Mouse (Mus musculus) ES-Bruce4 (cell line): ENCODE data around the gene Tmprss6. TPM values are rescaled to one million over a fixed set of nuclear protein-coding genes. Genes with fewer than 3 reads are reported as not detected.

Source experiments
- H3K27ac ChIP-seq: 2 replicates; pipeline ENCODE4 v1.5.1; 2012; ENCODE audit warnings: low read length, inconsistent platforms; ENCODE audit not compliant: insufficient read depth
- H3K27me3 ChIP-seq: 2 replicates; pipeline ENCODE4 v1.6.1; 2012; ENCODE audit warnings: mild to moderate bottlenecking, low read length, inconsistent platforms; ENCODE audit not compliant: control insufficient read depth, poor library complexity, insufficient read depth, severe bottlenecking
- H3K36me3 ChIP-seq: 2 replicates; pipeline ENCODE4 v1.6.1; 2012; ENCODE audit warnings: inconsistent platforms, mild to moderate bottlenecking, low read length, moderate library complexity; ENCODE audit not compliant: control insufficient read depth, poor library complexity, insufficient read depth, severe bottlenecking
- H3K4me1 ChIP-seq: one replicate; pipeline ENCODE4 v1.8.1; 2011; ENCODE audit warnings: low read length; ENCODE audit not compliant: control insufficient read depth, insufficient read depth
- H3K4me3 ChIP-seq: 2 replicates; pipeline ENCODE4 v1.5.1; 2011; ENCODE audit warnings: low read depth, mild to moderate bottlenecking, low read length
- H3K9ac ChIP-seq: 2 replicates; pipeline ENCODE4 v1.6.1; 2012; ENCODE audit warnings: low read depth, mild to moderate bottlenecking, inconsistent platforms; ENCODE audit not compliant: poor library complexity, severe bottlenecking
- H3K9me3 ChIP-seq: replicated peaks from 2 replicates; pipeline ENCODE4 v1.6.1; 2012; ENCODE audit warnings: mild to moderate bottlenecking, low read length, inconsistent platforms; ENCODE audit not compliant: control insufficient read depth, poor library complexity, insufficient read depth, severe bottlenecking
- CTCF ChIP-seq: IDR thresholded peaks from one replicate; pipeline ENCODE4 v1.8.1; 2011; ENCODE audit warnings: low read depth, low read length
- EP300 ChIP-seq: IDR thresholded peaks from 2 replicates; pipeline ENCODE4 v1.6.1; 2011; ENCODE audit warnings: low read depth, low read length; ENCODE audit not compliant: insufficient read depth
- POLR2A ChIP-seq: IDR thresholded peaks from one replicate; pipeline ENCODE4 v1.8.1; 2011; ENCODE audit warnings: low read length; ENCODE audit not compliant: insufficient read depth
- polyA plus RNA-seq: library from polyadenylated mRNA; stranded (reverse); fragments of >200 nt; gene quantifications from 2 replicates; pipeline ENCODE4 v1.2.4, GENCODE M21; 2011; ENCODE audit warnings: low read depth; ENCODE audit not compliant: missing spikeins, insufficient read depth, insufficient read length

Tmprss6 gene
- polyA plus RNA-seq, 1 experiment, result 0.70 TPM

GRCm38 (mm10) chr15:78403301-78403741 is 65.1 kb downstream of the Tmprss6 start:
- TF ChIP-seq POLR2A (no peak), CTCF (no peak), EP300 (peak; percentile 52; the same call in 1 of the 2 replicates)
- Histone ChIP-seq H3K27ac (no peak overlapping the region), H3K9ac (no peak overlapping the region), H3K4me3 (no peak overlapping the region), H3K4me1 (peaks cover 5% of the 10 kb centered on the region), H3K36me3 (no peaks in the 10 kb centered on the region), H3K27me3 (no peaks in the 10 kb centered on the region), H3K9me3 (no peaks in the 10 kb centered on the region)

- H3K9me3 ChIP-seq, result no peaks in the 10 kb centered on the region
- H3K4me1 ChIP-seq, result peaks cover 5% of the 10 kb centered on the region
- no peak for TF ChIP-seq EP300
- TF ChIP-seq CTCF, result no peak
- no peak for TF ChIP-seq POLR2A
- no peaks in the 10 kb centered on the region for H3K36me3 ChIP-seq
- no peak overlapping the region for H3K4me3 ChIP-seq
- H3K9ac ChIP-seq, result no peak overlapping the region
- H3K27me3 ChIP-seq, result no peaks in the 10 kb centered on the region
- no peak overlapping the region for H3K27ac ChIP-seq
Observed at GRCm38 (mm10) chr15:78402423-78402822, 66.0 kb downstream of the Tmprss6 start.

- no peak for TF ChIP-seq POLR2A
- TF ChIP-seq EP300, result no peak
- no peak for TF ChIP-seq CTCF
- Histone ChIP-seq H3K27me3 (no peaks in the 10 kb centered on the region), H3K4me3 (no peak overlapping the region), H3K4me1 (peaks cover 5% of the 10 kb centered on the region), H3K9ac (no peak overlapping the region), H3K27ac (no peak overlapping the region), H3K9me3 (no peaks in the 10 kb centered on the region), H3K36me3 (no peaks in the 10 kb centered on the region)
Observed at GRCm38 (mm10) chr15:78401921-78402320, 66.5 kb downstream of the Tmprss6 start.

GRCm38 (mm10) chr15:78401345-78401744 is 67.1 kb downstream of the Tmprss6 start:
- no peak for TF ChIP-seq EP300
- no peak for TF ChIP-seq POLR2A
- no peak for TF ChIP-seq CTCF
- Histone ChIP-seq H3K27ac (no peak overlapping the region), H3K4me3 (no peak overlapping the region), H3K4me1 (peaks cover 5% of the 10 kb centered on the region), H3K9ac (no peak overlapping the region), H3K9me3 (no peaks in the 10 kb centered on the region), H3K27me3 (no peaks in the 10 kb centered on the region), H3K36me3 (no peaks in the 10 kb centered on the region)

GRCm38 (mm10) chr15:78395478-78395962 is 72.9 kb downstream of the Tmprss6 start, which contains the start of gene Tex33:
Gene Tex33 (minus strand): TSS chr15:78395912.
- Histone ChIP-seq H3K9me3 (no peaks in the 10 kb centered on the region), H3K36me3 (no peaks in the 10 kb centered on the region), H3K9ac (no peak within 1 kb of the TSS), H3K4me3 (no peak within 1 kb of the TSS), H3K27ac (no peak within 1 kb of the TSS), H3K4me1 (no peaks in the 10 kb centered on the region), H3K27me3 (no peaks in the 10 kb centered on the region)
- TF ChIP-seq POLR2A (no peak), CTCF (no peak), EP300 (no peak)

- H3K27ac ChIP-seq, result no peak overlapping the region
- H3K9me3 ChIP-seq, result no peaks in the 10 kb centered on the region
- no peak overlapping the region for H3K9ac ChIP-seq
- H3K27me3 ChIP-seq, result no peaks in the 10 kb centered on the region
- no peak overlapping the region for H3K4me3 ChIP-seq
- no peak for TF ChIP-seq POLR2A
- TF ChIP-seq EP300, result no peak
- TF ChIP-seq CTCF, result no peak
- H3K4me1 ChIP-seq, result no peaks in the 10 kb centered on the region
- no peaks in the 10 kb centered on the region for H3K36me3 ChIP-seq
Observed at GRCm38 (mm10) chr15:78390855-78391254, 77.6 kb downstream of the Tmprss6 start.

Other genes with a start within 250 kb of the Tmprss6 start
- not detected in 2 replicates for gene Ncf4, start 223.8 kb downstream of the Tmprss6 start, polyA plus RNA-seq
- gene Csf2rb2, start 162.9 kb downstream of the Tmprss6 start, polyA plus RNA-seq, result not detected in 2 replicates
- 0.58 and 1.1 TPM in 2 replicates for gene Csf2rb, start 142.9 kb downstream of the Tmprss6 start, polyA plus RNA-seq
- not detected in 2 replicates for gene Tex33, start 72.7 kb downstream of the Tmprss6 start, polyA plus RNA-seq
- gene Tst, start 62.7 kb downstream of the Tmprss6 start, polyA plus RNA-seq, result 9.8 and 10.5 TPM in 2 replicates
- gene Mpst, start 62.2 kb downstream of the Tmprss6 start, polyA plus RNA-seq, result 15.4 and 18.4 TPM in 2 replicates
- gene Kctd17, start 40.1 kb downstream of the Tmprss6 start, polyA plus RNA-seq, result 31.4 and 35.9 TPM in 2 replicates
- gene Il2rb, start 26.6 kb upstream of the Tmprss6 start, polyA plus RNA-seq, result 0.37 and 0.42 TPM in 2 replicates
- gene C1qtnf6, start 62.8 kb upstream of the Tmprss6 start, polyA plus RNA-seq, result 5.1 and 7.4 TPM in 2 replicates
- gene Sstr3, start 76.1 kb upstream of the Tmprss6 start, polyA plus RNA-seq, result not detected in 2 replicates
- gene Rac2, start 104.1 kb upstream of the Tmprss6 start, polyA plus RNA-seq, result not detected in 2 replicates
- 0.40 and 0.41 TPM in 2 replicates for gene Cyth4, start 128.4 kb upstream of the Tmprss6 start, polyA plus RNA-seq